Mouse (Mus musculus) bone marrow macrophage, adult 2 months (primary cell): ENCODE data around the gene Rab37. TPM values are rescaled to one million over a fixed set of nuclear protein-coding genes. Genes with fewer than 3 reads are reported as not detected.

ENCODE experiments used
- H3K27ac ChIP-seq: 2 replicates; pipeline ENCODE4 v1.5.1; 2012; ENCODE audit warnings: low read depth, low read length; ENCODE audit not compliant: insufficient read depth
- H3K4me1 ChIP-seq: 2 replicates; pipeline ENCODE4 v1.6.1; 2012; ENCODE audit warnings: low read length; ENCODE audit not compliant: control insufficient read depth, insufficient read depth
- H3K4me3 ChIP-seq: 2 replicates; pipeline ENCODE4 v1.5.1; 2012; ENCODE audit warnings: mild to moderate bottlenecking, low read length, moderate library complexity; ENCODE audit not compliant: insufficient read depth
- CTCF ChIP-seq: IDR thresholded peaks from 2 replicates; pipeline ENCODE4 v1.5.1; 2012; ENCODE audit warnings: low read depth, mild to moderate bottlenecking, low read length, moderate library complexity
- POLR2A ChIP-seq: IDR thresholded peaks from 2 replicates; pipeline ENCODE4 v1.6.1; 2012; ENCODE audit warnings: mild to moderate bottlenecking, low read depth, low read length, borderline replicate concordance
- polyA plus RNA-seq: library from polyadenylated mRNA; stranded (reverse); fragments of >200 nt; gene quantifications from 2 replicates; pipeline ENCODE4 v1.2.4, GENCODE M21; 2012; ENCODE audit not compliant: missing spikeins, insufficient read depth, insufficient read length

Rab37 gene
- polyA plus RNA-seq, 1 experiment: not detected

DNA sequence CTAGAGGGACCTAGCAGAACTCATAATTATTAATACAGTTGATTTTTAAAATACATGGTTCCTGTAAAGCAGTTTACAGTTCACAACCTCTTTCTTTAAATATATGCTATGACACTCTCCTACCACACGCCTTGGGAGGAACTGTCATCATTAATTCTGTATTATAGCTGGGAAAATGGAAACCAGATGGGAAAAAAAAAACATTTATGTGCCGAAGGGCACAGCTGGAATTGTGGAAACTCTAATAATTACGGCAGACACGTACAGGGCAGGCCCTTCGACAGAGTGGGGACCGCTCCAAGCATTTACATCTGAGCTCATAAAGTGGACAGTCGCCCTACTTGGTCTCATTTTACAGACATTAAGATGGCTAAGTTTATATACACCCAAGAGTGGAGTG, 9.5 kb downstream of the Rab37 start:
- no peak overlapping the region for H3K4me3 ChIP-seq
- no peak overlapping the region for H3K27ac ChIP-seq
- TF ChIP-seq POLR2A (no peak), CTCF (no peak)
- peaks cover 22% of the 10 kb centered on the region for H3K4me1 ChIP-seq

GRCm38 (mm10) chr11:115101615-115102051, 10.4 kb downstream of the Rab37 start:
- no peak for TF ChIP-seq CTCF
- no peak for TF ChIP-seq POLR2A
- H3K4me1 ChIP-seq: peaks cover 25% of the 10 kb centered on the region
- H3K27ac ChIP-seq: no peak overlapping the region
- no peak overlapping the region for H3K4me3 ChIP-seq

- TF ChIP-seq POLR2A (no peak), CTCF (no peak)
- peaks cover 30% of the 10 kb centered on the region for H3K4me1 ChIP-seq
- H3K4me3 ChIP-seq: no peak overlapping the region
- H3K27ac ChIP-seq: no peak overlapping the region
Observed at GRCm38 (mm10) chr11:115102116-115102515, 10.9 kb downstream of the Rab37 start.

DNA sequence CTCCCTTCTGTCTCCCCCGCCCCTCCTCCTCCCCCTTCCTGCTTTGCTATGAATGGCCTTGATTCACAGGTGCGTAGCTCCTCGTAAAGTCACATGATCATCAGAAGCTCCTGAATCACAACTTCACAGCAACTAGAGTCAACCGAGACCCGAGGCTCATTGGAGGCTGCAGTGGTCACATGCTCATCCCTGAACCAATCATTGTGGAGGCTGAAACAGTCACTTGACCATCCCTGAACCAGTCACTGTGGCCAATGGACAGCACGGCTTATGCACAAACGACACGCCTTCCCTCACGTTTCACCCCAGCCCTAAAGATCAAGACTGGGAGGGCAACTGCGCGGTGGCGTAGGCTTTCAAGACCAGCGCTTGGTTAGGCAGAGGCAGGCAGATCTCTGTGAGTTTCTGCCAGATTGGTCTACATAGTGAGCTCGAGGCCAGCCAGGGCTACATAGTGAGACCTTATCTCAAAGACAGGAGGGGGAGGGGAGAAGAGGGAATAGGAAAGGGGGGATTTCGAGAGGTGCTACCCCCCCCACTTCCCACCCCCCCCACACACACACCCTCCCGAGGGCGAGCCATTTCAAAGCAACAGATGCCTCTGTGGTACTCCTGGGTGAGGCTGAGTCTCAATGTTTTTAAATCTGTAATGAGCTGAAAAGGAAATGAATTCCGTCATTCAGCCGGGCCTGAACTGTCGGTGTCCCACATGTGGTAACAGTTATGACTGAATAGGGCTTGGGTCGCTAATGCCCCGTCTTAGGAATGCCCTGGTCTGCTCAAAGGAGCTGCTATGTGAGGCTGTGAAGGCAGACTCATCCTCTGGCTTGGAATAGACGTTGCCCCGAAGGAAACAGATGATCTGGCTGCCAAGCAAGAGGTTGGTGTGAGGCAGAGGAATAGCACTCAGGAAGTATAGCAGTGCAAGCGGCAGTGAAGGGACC, 12.5 kb downstream of the Rab37 start:
- no peak overlapping the region for H3K27ac ChIP-seq
- H3K4me1 ChIP-seq: peaks cover 46% of the 10 kb centered on the region
- H3K4me3 ChIP-seq: no peak overlapping the region
- TF ChIP-seq POLR2A (no peak), CTCF (no peak)

DNA sequence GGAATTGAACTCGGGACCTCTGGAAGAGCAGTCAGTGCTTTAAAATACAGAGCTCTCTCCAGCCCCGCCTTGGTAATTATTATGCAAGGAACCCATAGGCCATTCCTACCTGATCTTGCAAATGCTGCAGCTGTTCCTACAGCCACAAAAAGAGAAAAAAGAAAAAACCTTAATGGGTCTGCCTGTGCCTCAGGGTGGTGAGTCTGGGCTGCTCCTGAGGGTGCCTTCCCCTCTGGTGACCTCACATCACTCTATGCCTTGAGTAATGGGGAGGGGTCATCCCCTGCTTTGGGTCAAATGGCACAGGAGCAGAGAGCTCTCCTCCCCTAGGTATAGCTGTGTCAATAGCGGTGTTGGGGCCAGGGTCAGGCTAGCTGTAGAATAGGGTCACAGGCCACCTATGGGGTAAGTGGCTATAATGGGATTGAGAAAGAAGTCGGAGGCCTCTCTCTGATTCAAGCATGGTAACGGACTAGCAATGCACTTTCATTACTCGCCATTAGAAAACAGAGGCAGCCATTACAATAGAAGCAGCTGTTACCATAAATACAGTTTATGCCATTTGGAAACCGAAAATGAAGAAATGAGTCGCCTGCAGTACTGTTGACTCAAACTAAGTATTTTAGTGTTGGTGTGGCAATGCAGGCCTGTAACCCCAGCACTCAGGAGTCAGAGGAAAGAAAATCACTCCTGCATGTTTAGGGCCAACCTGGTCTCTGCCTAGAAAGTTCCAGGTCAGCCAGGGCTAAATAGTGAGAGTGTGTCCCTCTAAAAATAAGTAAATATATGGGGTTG, 13.7 kb downstream of the Rab37 start:
- peaks cover 42% of the 10 kb centered on the region for H3K4me1 ChIP-seq
- TF ChIP-seq POLR2A (no peak), CTCF (no peak)
- no peak overlapping the region for H3K4me3 ChIP-seq
- H3K27ac ChIP-seq: peak overlapping the region; percentile 23

DNA sequence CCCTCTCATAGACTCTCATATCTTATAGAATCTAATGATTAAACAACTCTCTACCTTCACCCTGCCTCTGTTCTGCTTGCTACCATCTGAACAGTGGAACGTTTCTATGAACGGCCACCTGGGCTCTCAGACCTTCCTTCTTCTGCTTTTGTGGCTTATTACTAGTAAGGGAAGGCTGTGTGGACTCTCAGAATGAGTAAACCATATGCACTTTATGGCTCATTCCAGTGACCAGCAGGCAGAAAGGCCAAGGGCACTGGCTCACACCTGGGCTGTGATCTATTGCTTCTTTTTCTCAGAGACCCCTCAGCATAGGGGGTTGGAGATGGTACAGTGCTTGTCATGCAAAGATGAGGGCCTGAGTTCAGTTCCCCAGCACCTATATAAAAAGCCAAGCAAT, 15.4 kb downstream of the Rab37 start:
- Histone ChIP-seq H3K4me3 (no peak overlapping the region), H3K4me1 (peaks cover 33% of the 10 kb centered on the region), H3K27ac (no peak overlapping the region)
- TF ChIP-seq POLR2A: no peak
- TF ChIP-seq CTCF: no peak

- Histone ChIP-seq H3K4me3 (no peak overlapping the region), H3K27ac (peak overlapping the region; percentile 56)
Observed at GRCm38 (mm10) chr11:115107403-115107916, 16.2 kb downstream of the Rab37 start.

DNA sequence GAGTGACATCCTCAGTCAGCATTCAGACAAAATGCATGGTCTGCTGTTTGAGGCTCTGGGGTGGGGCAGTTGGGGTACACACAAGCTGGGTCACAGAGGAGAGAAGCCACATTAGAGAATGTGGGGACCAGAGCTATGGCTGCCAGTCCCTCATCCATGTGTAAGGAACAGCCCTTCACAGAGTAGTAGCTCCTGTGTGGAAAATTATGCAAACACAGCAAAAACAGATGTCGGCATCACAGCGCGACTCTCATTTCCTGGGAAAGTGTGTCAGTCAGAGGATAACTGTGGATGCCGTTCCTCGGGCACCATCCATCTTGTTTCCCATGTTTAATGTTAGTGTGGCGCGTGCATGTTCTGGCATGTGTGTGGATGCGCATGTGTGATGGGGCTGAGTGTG, 16.9 kb downstream of the Rab37 start:
- Histone ChIP-seq H3K4me1 (peaks cover 33% of the 10 kb centered on the region), H3K4me3 (no peak overlapping the region), H3K27ac (peak overlapping the region; percentile 44)
- TF ChIP-seq CTCF: no peak
- no peak for TF ChIP-seq POLR2A

More at GRCm38 (mm10) chr11:115107403-115107916, 16.2 kb downstream of the Rab37 start:
- TF ChIP-seq CTCF: no peak
- no peak for TF ChIP-seq POLR2A
- H3K4me1 ChIP-seq: peaks cover 33% of the 10 kb centered on the region

DNA sequence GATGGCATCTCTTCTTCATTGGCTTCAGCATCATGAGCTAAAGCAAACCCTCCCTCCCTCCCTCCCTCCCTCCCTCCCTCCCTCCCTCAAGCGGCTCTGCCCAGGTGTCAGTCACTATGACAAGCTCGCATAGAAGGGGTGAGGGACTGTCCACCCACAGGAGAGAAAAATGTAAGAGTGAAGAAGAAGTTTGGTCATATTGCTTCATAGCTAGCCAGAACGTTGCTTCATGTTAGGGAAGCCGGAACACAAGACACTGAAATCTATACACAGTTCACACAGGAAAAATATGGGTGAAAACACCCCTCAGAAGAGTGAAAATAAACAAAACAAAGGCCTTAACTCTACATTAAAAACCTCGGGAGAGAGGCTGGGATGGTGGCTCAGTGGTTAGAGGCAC, 19.0 kb downstream of the Rab37 start:
- peaks cover 40% of the 10 kb centered on the region for H3K4me1 ChIP-seq
- no peak overlapping the region for H3K4me3 ChIP-seq
- H3K27ac ChIP-seq: no peak overlapping the region
- no peak for TF ChIP-seq POLR2A
- no peak for TF ChIP-seq CTCF
